Mouse (Mus musculus) right cerebral cortex, postnatal 10 days (tissue): Measurements from ENCODE around the gene Abca4.
"Not testable (repeated sequence)": the region's sequence is repeated elsewhere in the genome, so short reads cannot be mapped to it uniquely, and the experiment has no call there.

ENCODE experiments used
- DNase-seq, 2 experiments: peaks; one replicate each; pipeline ENCODE4 v3.0.0; 2021; ENCODE audit warnings: low spot score in 2 of 2

Abca4 gene

DNA sequence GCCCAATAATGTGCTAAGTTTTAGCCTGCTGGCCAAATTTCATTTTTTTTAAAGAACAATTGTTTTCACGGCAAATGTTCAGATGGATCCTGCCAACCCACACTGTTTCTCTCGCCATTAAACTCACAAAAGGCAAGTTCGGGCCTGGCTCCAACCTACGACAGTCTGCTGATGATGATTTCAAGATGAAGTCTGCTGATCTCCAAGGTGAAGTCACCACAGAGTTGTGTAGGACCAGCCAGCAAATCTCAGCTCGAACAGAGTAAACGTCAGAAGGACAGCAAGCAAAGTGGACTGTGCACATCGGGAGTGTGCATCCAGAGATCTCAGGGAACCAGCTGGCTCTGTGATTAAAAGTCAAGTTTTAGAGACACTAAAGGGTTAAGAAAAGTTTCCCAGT lies 166.6 kb downstream of the Abca4 start:
- DNase-seq: no peak

DNA sequence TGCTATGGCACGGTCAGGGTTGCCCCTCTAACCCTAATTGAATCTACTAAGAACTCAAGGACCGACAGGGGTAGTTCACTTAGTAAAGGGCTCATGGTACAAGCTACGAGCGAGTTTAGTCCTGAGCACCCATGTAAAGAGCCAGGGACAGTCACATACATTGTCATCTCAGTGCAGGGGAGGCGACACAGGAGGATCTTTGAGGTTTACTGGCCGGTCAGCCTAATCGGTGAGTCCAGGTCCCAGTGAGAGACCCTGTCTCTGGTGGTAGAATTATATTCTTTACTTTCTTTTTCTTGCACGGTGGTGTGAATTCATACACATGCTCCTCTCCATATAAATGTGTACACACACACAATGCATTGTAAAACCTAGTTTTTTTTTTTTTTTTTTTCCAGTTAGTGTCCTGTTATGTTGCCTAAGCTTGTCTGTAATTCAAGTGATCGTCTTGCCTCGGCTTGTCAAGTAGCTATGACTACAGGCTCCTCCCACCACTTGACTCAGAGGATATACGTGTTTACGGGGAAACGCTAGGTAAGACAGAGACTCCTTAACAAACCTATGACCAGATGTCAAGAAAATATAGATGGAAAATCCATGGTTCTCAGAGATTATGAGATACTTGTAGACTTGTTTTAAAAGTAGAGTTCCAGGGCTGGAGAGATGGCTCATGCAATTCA lies 167.3 kb downstream of the Abca4 start:
- no peak for DNase-seq

- no peak for DNase-seq
Measured at GRCm38 (mm10) chr3:122221240-122222036, 177.2 kb downstream of the Abca4 start.

- not testable (repeated sequence) for DNase-seq
Measured at GRCm38 (mm10) chr3:122226972-122227371, 182.7 kb downstream of the Abca4 start.
